ENCODE assay signal across 8 mouse cellular contexts in the genomic region with DNA sequence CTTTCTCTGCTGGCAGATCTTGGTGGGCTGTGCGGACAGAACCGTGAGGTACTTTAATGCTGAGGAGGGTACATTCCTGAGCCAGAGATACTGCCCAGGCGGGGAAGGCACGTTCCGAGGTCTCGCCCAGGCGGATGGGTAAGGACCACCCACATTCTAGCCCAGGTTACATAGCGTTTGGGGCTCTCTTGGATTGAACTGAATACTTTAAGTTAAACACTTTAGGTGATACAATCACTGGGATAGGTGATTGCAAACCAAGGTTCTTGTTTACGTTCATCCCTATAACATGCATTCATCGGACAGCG. TPM values are rescaled to one million over a fixed set of nuclear protein-coding genes. Genes with fewer than 3 reads are reported as not detected.
DNase-seq lines count a peak whose midpoint lies in the region; ATAC-seq lines count a peak whose summit lies in the region.

No protein-coding gene starts in this region.

- 3% methylated on average over 11 of the region's 11 CpGs for WGBS in kidney, embryonic 16.5 days
- WGBS in hindbrain, embryonic 15.5 days = 4% methylated on average over 11 of the region's 11 CpGs
- 2% methylated on average over 11 of the region's 11 CpGs for WGBS in midbrain, embryonic 16.5 days

- no peak for DNase-seq in kidney, postnatal 10 days
- DNase-seq in yolk sac, embryonic 10.5 days (ENCODE audit: low spot score) = no peak
- DNase-seq in gastrocnemius, postnatal 25 days = no peak
- DNase-seq in thymus, postnatal 14 days = no peak

- peak overlapping the region; percentile 86 for H3K9ac ChIP-seq in kidney, embryonic 16.5 days (replicated peaks; ENCODE audit: low read length)
- H3K9ac ChIP-seq in hindbrain, embryonic 15.5 days = peak overlapping the region; percentile 57
- peak overlapping the region; percentile 72 for H3K9ac ChIP-seq in midbrain, embryonic 16.5 days (ENCODE audit: low read depth, low read length)

- no peaks in the 10 kb centered on the region for H3K27me3 ChIP-seq in kidney, embryonic 16.5 days (ENCODE audit: insufficient read depth, low read length)
- H3K27me3 ChIP-seq in hindbrain, embryonic 15.5 days = no peaks in the 10 kb centered on the region
- no peaks in the 10 kb centered on the region for H3K27me3 ChIP-seq in midbrain, embryonic 16.5 days (ENCODE audit: control insufficient read depth, insufficient read depth, low read depth, low read length)

- H3K4me1 ChIP-seq in kidney, embryonic 16.5 days (ENCODE audit: insufficient read depth, low read length) = peaks cover 20% of the 10 kb centered on the region
- peaks cover 2% of the 10 kb centered on the region; the same call in 1 of the 2 replicates for H3K4me1 ChIP-seq in brown adipose tissue, adult 24 weeks (ENCODE audit: control insufficient read depth, insufficient read depth, insufficient read length, low read length)
- peaks cover 26% of the 10 kb centered on the region for H3K4me1 ChIP-seq in hindbrain, embryonic 15.5 days (replicated peaks)
- H3K4me1 ChIP-seq in midbrain, embryonic 16.5 days (ENCODE audit: control insufficient read depth, insufficient read depth, low read length) = peaks cover 23% of the 10 kb centered on the region

- H3K9me3 ChIP-seq in kidney, embryonic 16.5 days (ENCODE audit: low read length) = no peaks in the 10 kb centered on the region
- no peaks in the 10 kb centered on the region for H3K9me3 ChIP-seq in hindbrain, embryonic 15.5 days
- H3K9me3 ChIP-seq in midbrain, embryonic 16.5 days (replicated peaks; ENCODE audit: control insufficient read depth, low read length, poor library complexity, severe bottlenecking) = no peaks in the 10 kb centered on the region

- peak overlapping the region; percentile 92 for H3K4me2 ChIP-seq in kidney, embryonic 16.5 days (replicated peaks; ENCODE audit: low read depth, low read length)
- peak overlapping the region; percentile 64 for H3K4me2 ChIP-seq in hindbrain, embryonic 15.5 days
- peak overlapping the region; percentile 98 for H3K4me2 ChIP-seq in midbrain, embryonic 16.5 days (ENCODE audit: low read length)

- H3K4me3 ChIP-seq in kidney, embryonic 16.5 days (ENCODE audit: low read length) = peak overlapping the region; percentile 97
- peak overlapping the region; percentile 91 for H3K4me3 ChIP-seq in brown adipose tissue, adult 24 weeks (ENCODE audit: insufficient read depth, low read depth, low read length)
- H3K4me3 ChIP-seq in hindbrain, embryonic 15.5 days = peak overlapping the region; percentile 78
- peak overlapping the region; percentile 71 for H3K4me3 ChIP-seq in midbrain, embryonic 16.5 days (ENCODE audit: low read depth, low read length)

- H3K27ac ChIP-seq in kidney, embryonic 16.5 days (ENCODE audit: low read length) = peak overlapping the region; percentile 61
- no peak overlapping the region for H3K27ac ChIP-seq in brown adipose tissue, adult 24 weeks (replicated peaks; ENCODE audit: low read depth, low read length)
- H3K27ac ChIP-seq in hindbrain, embryonic 15.5 days (replicated peaks) = peak overlapping the region; percentile 80
- H3K27ac ChIP-seq in midbrain, embryonic 16.5 days (ENCODE audit: low read length) = no peak overlapping the region

- H3K36me3 ChIP-seq in kidney, embryonic 16.5 days (ENCODE audit: insufficient read depth, low read length) = peaks cover 16% of the 10 kb centered on the region
- peaks cover 23% of the 10 kb centered on the region for H3K36me3 ChIP-seq in hindbrain, embryonic 15.5 days
- peaks cover 10% of the 10 kb centered on the region for H3K36me3 ChIP-seq in midbrain, embryonic 16.5 days (ENCODE audit: control insufficient read depth, insufficient read depth, low read length)

- no peak for ATAC-seq in kidney, embryonic 16.5 days (ENCODE audit: low FRiP score, low TSS enrichment)
- ATAC-seq in hindbrain, embryonic 15.5 days (ENCODE audit: low FRiP score, low read depth) = peak; percentile 27
- no peak for ATAC-seq in midbrain, embryonic 16.5 days

RNA-seq across cellular contexts. Expression of a gene that starts 0.5 kb away (rescaled TPM):
- polyA plus RNA-seq in kidney, embryonic 16.5 days (2015; fragmentation: Nextera tagmentation; extraction: Ambion mirVana) = 101 and 108 TPM in 2 replicates
- polyA plus RNA-seq in brown adipose tissue, adult 24 weeks (2012; ENCODE audit: insufficient read depth, insufficient read length, missing spikeins) = 28.2 and 31.8 TPM in 2 replicates
- polyA plus RNA-seq in hindbrain, embryonic 15.5 days (2015; fragmentation: Nextera tagmentation; extraction: Ambion mirVana) = 91.9 and 96.1 TPM in 2 replicates
- 93.1 and 95.9 TPM in 2 replicates for polyA plus RNA-seq in midbrain, embryonic 16.5 days (2015; fragmentation: Nextera tagmentation; extraction: Ambion mirVana)
- total RNA-seq in gastrocnemius, postnatal 25 days (2021) = 10 to 100 TPM; 16.9 to 18.2 TPM

RNA-seq across cellular contexts. Expression of a gene that starts 4.4 kb away (rescaled TPM):
- polyA plus RNA-seq in kidney, embryonic 16.5 days (2015; fragmentation: Nextera tagmentation; extraction: Ambion mirVana) = 1.9 and 2.0 TPM in 2 replicates
- not detected in 2 replicates for polyA plus RNA-seq in brown adipose tissue, adult 24 weeks (2012; ENCODE audit: insufficient read depth, insufficient read length, missing spikeins)
- polyA plus RNA-seq in hindbrain, embryonic 15.5 days (2015; fragmentation: Nextera tagmentation; extraction: Ambion mirVana) = 1.3 and 1.7 TPM in 2 replicates
- 1.2 and 1.8 TPM in 2 replicates for polyA plus RNA-seq in midbrain, embryonic 16.5 days (2015; fragmentation: Nextera tagmentation; extraction: Ambion mirVana)
- not detected for total RNA-seq in gastrocnemius, postnatal 25 days (2021)

RNA-seq across cellular contexts. Expression of a gene that starts 5.1 kb away (rescaled TPM):
- polyA plus RNA-seq in kidney, embryonic 16.5 days (2015; fragmentation: Nextera tagmentation; extraction: Ambion mirVana) = 150 and 154 TPM in 2 replicates
- polyA plus RNA-seq in brown adipose tissue, adult 24 weeks (2012; ENCODE audit: insufficient read depth, insufficient read length, missing spikeins) = 30.7 and 43.6 TPM in 2 replicates
- 113 and 122 TPM in 2 replicates for polyA plus RNA-seq in hindbrain, embryonic 15.5 days (2015; fragmentation: Nextera tagmentation; extraction: Ambion mirVana)
- 122 and 123 TPM in 2 replicates for polyA plus RNA-seq in midbrain, embryonic 16.5 days (2015; fragmentation: Nextera tagmentation; extraction: Ambion mirVana)
- total RNA-seq in gastrocnemius, postnatal 25 days (2021) = 10 to 100 TPM; 20.9 to 21.6 TPM

RNA-seq across cellular contexts. Expression of a gene that starts 12.9 kb away (rescaled TPM):
- polyA plus RNA-seq in kidney, embryonic 16.5 days (2015; fragmentation: Nextera tagmentation; extraction: Ambion mirVana) = 141 and 146 TPM in 2 replicates
- polyA plus RNA-seq in brown adipose tissue, adult 24 weeks (2012; ENCODE audit: insufficient read depth, insufficient read length, missing spikeins) = 32.8 and 41.0 TPM in 2 replicates
- polyA plus RNA-seq in hindbrain, embryonic 15.5 days (2015; fragmentation: Nextera tagmentation; extraction: Ambion mirVana) = 170 and 175 TPM in 2 replicates
- polyA plus RNA-seq in midbrain, embryonic 16.5 days (2015; fragmentation: Nextera tagmentation; extraction: Ambion mirVana) = 176 and 182 TPM in 2 replicates
- total RNA-seq in gastrocnemius, postnatal 25 days (2021) = 10 to 100 TPM; 26.7 to 34.6 TPM

RNA-seq across cellular contexts. Expression of a gene that starts 20.8 kb away (rescaled TPM):
- 213 and 218 TPM in 2 replicates for polyA plus RNA-seq in kidney, embryonic 16.5 days (2015; fragmentation: Nextera tagmentation; extraction: Ambion mirVana)
- 51.6 and 58.1 TPM in 2 replicates for polyA plus RNA-seq in brown adipose tissue, adult 24 weeks (2012; ENCODE audit: insufficient read depth, insufficient read length, missing spikeins)
- 142 and 145 TPM in 2 replicates for polyA plus RNA-seq in hindbrain, embryonic 15.5 days (2015; fragmentation: Nextera tagmentation; extraction: Ambion mirVana)
- polyA plus RNA-seq in midbrain, embryonic 16.5 days (2015; fragmentation: Nextera tagmentation; extraction: Ambion mirVana) = 146 and 169 TPM in 2 replicates
- 10 to 100 TPM; 32.4 to 33.8 TPM for total RNA-seq in gastrocnemius, postnatal 25 days (2021)

Comparison
In these comparisons a context has a peak if more than half of its experiments do, and no peak if none do; other contexts are left out.
1. H3K27ac ChIP-seq: peak in kidney, embryonic 16.5 days (single experiment) and hindbrain, embryonic 15.5 days (single experiment); none in brown adipose tissue, adult 24 weeks (single experiment) and midbrain, embryonic 16.5 days (single experiment).
2. Peak in every context shown above with its lines, with median percentiles within 50 percentile points of each other: H3K4me2 ChIP-seq, H3K4me3 ChIP-seq and H3K9ac ChIP-seq.